Mouse (Mus musculus) hindbrain, embryonic 14.5 days (tissue): ENCODE data around the gene Nup155. TPM values are rescaled to one million over a fixed set of nuclear protein-coding genes. Genes with fewer than 3 reads are reported as not detected.

Experiments
- ATAC-seq: fragments of 200-750 bp; cut with Nextera tagmentation; 2 replicates; pipeline ENCODE4 v1.8.0; 2017; ENCODE audit warnings: moderate number of reproducible peaks, mild to moderate bottlenecking, moderate TSS enrichment, moderate library complexity; ENCODE audit not compliant: low FRiP score
- DNase-seq: peaks from one replicate; pipeline ENCODE4 v3.0.0-alpha.2; 2015; ENCODE audit warnings: low spot score
- H3K27ac ChIP-seq: fragments of 300-500 bp; sonication (generic); 2 replicates; pipeline ENCODE4 v1.5.1; 2014; ENCODE audit warnings: mild to moderate bottlenecking, moderate library complexity
- H3K27me3 ChIP-seq: fragments of 300-500 bp; sonication (generic); 2 replicates; pipeline ENCODE4 v1.6.1; 2014; ENCODE audit warnings: mild to moderate bottlenecking, low read length, mixed read lengths; ENCODE audit not compliant: control insufficient read depth, insufficient read depth
- H3K36me3 ChIP-seq: fragments of 300-500 bp; sonication (generic); replicated peaks from 2 replicates; pipeline ENCODE4 v1.6.1; 2014; ENCODE audit not compliant: control insufficient read depth, insufficient read depth
- H3K4me1 ChIP-seq: fragments of 300-500 bp; sonication (generic); replicated peaks from 2 replicates; pipeline ENCODE4 v1.6.1; 2014; ENCODE audit warnings: antibody characterized with exemption, low read length, mixed read lengths; ENCODE audit not compliant: control insufficient read depth, insufficient read depth
- H3K4me2 ChIP-seq: fragments of 300-500 bp; sonication (generic); replicated peaks from 2 replicates; pipeline ENCODE4 v1.6.1; 2014; ENCODE audit warnings: mild to moderate bottlenecking, moderate library complexity
- H3K4me3 ChIP-seq: fragments of 300-500 bp; sonication (generic); replicated peaks from 2 replicates; pipeline ENCODE4 v1.5.1; 2014; ENCODE audit warnings: mild to moderate bottlenecking, low read length
- H3K9ac ChIP-seq: fragments of 300-500 bp; sonication (generic); 2 replicates; pipeline ENCODE4 v1.6.1; 2014
- H3K9me3 ChIP-seq: fragments of 300-500 bp; sonication (generic); 2 replicates; pipeline ENCODE4 v1.6.1; 2016; ENCODE audit warnings: low read length; ENCODE audit not compliant: control insufficient read depth
- WGBS: fragments of 180-500 bp; shearing (Covaris S2); extraction: QIAGEN DNeasy Blood & Tissue Kit; methylation state at CpG from one replicate; pipeline ENCODE4 v1.1.7; 2014; 5-methylcytosine and 5-hydroxymethylcytosine counted together
- polyA plus RNA-seq: library from polyadenylated mRNA; unstranded; fragments of >200 nt; fragmentation: Nextera tagmentation; extraction: Ambion mirVana; gene quantifications from 2 replicates; pipeline ENCODE4 v1.2.1, GENCODE M21; 2014

The Nup155 gene
- polyA plus RNA-seq, 1 experiment from 2014 or later: 12.2 TPM

GRCm38 (mm10) chr15:8168591-8169265 is 59.7 kb downstream of the Nup155 start, which contains the start of gene Cplane1:
Gene Cplane1 (plus strand): TSS chr15:8169106.
- H3K36me3 ChIP-seq: peaks cover 33% of the 10 kb centered on the region
- H3K4me2 ChIP-seq: peak within 1 kb of the TSS; percentile 58
- H3K9me3 ChIP-seq: no peaks in the 10 kb centered on the region
- peaks cover 15% of the 10 kb centered on the region for H3K4me1 ChIP-seq
- H3K27me3 ChIP-seq: no peaks in the 10 kb centered on the region
- peak within 1 kb of the TSS; percentile 100 for H3K9ac ChIP-seq
- WGBS: under 1% methylated on average over 40 of the region's 47 CpGs
- H3K27ac ChIP-seq: peak within 1 kb of the TSS; percentile 95
- peak within 1 kb of the TSS; percentile 99 for H3K4me3 ChIP-seq
- DNase-seq (peak; percentile 98), ATAC-seq (peak; percentile 99)

GRCm38 (mm10) chr15:8169266-8169746 is 60.2 kb downstream of the Nup155 start:
- ATAC-seq (peak; percentile 86), DNase-seq (peak; percentile 65)
- Histone ChIP-seq H3K4me3 (peak overlapping the region; percentile 99), H3K4me1 (peaks cover 15% of the 10 kb centered on the region), H3K27me3 (no peaks in the 10 kb centered on the region), H3K4me2 (peak overlapping the region; percentile 58), H3K36me3 (peaks cover 39% of the 10 kb centered on the region), H3K9me3 (no peaks in the 10 kb centered on the region), H3K27ac (peak overlapping the region; percentile 95), H3K9ac (peak overlapping the region; percentile 100)
- under 1% methylated on average over 25 of the region's 25 CpGs for WGBS

- Histone ChIP-seq H3K9ac (no peak overlapping the region), H3K27me3 (no peaks in the 10 kb centered on the region), H3K4me3 (no peak overlapping the region), H3K4me2 (no peak overlapping the region), H3K4me1 (no peaks in the 10 kb centered on the region), H3K9me3 (no peaks in the 10 kb centered on the region), H3K36me3 (peaks cover 92% of the 10 kb centered on the region), H3K27ac (no peak overlapping the region)
- ATAC-seq (no peak), DNase-seq (no peak)
- 94% methylated on average over 3 of the region's 3 CpGs for WGBS
Observed at GRCm38 (mm10) chr15:8189563-8189962, 80.5 kb downstream of the Nup155 start.

GRCm38 (mm10) chr15:8190435-8190834 is 81.4 kb downstream of the Nup155 start:
- H3K27ac ChIP-seq: no peak overlapping the region
- H3K9me3 ChIP-seq: no peaks in the 10 kb centered on the region
- H3K9ac ChIP-seq: no peak overlapping the region
- WGBS: 96% methylated on average over 3 of the region's 3 CpGs
- no peak overlapping the region for H3K4me2 ChIP-seq
- ATAC-seq: no peak
- no peak for DNase-seq
- H3K4me3 ChIP-seq: no peak overlapping the region
- H3K27me3 ChIP-seq: no peaks in the 10 kb centered on the region
- no peaks in the 10 kb centered on the region for H3K4me1 ChIP-seq
- H3K36me3 ChIP-seq: peaks cover 93% of the 10 kb centered on the region

DNA sequence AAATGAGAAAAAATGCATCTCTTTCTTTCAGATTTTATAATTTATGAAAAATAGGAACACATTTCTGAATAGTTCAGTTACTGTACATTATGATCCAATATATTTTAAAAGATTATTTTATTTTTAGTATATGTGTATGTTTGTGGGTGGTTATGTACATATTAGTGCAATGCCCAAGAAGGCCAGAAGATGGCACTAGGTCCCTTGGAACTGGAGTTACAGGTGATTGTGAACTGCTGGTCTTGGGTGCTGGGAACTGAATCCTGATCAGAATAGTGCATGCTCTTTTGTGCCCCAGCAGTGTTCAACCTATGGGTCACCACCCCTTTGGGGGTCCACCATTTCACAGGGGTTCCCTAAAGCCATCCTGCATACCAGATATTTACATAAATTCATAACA is 91.2 kb downstream of the Nup155 start:
- no peaks in the 10 kb centered on the region for H3K27me3 ChIP-seq
- no peak overlapping the region for H3K27ac ChIP-seq
- ATAC-seq (no peak), DNase-seq (no peak)
- H3K4me1 ChIP-seq: no peaks in the 10 kb centered on the region
- H3K4me2 ChIP-seq: no peak overlapping the region
- H3K9me3 ChIP-seq: no peaks in the 10 kb centered on the region
- no peak overlapping the region for H3K9ac ChIP-seq
- H3K4me3 ChIP-seq: no peak overlapping the region
- H3K36me3 ChIP-seq: peaks cover 84% of the 10 kb centered on the region

- H3K9ac ChIP-seq: no peak overlapping the region
- ATAC-seq (no peak), DNase-seq (no peak)
- H3K4me2 ChIP-seq: no peak overlapping the region
- H3K4me3 ChIP-seq: no peak overlapping the region
- no peaks in the 10 kb centered on the region for H3K9me3 ChIP-seq
- peaks cover 84% of the 10 kb centered on the region for H3K36me3 ChIP-seq
- H3K27ac ChIP-seq: no peak overlapping the region
- 94% methylated on average over 6 of the region's 6 CpGs for WGBS
- H3K27me3 ChIP-seq: no peaks in the 10 kb centered on the region
- H3K4me1 ChIP-seq: no peaks in the 10 kb centered on the region
Observed at GRCm38 (mm10) chr15:8208362-8208761, 99.3 kb downstream of the Nup155 start.

Other genes with a start within 250 kb of the Nup155 start
- 59.8 and 64.7 TPM in 2 replicates for gene Wdr70, start 10.1 kb upstream of the Nup155 start, polyA plus RNA-seq
- 18.0 and 24.5 TPM in 2 replicates for gene Cplane1, start 59.8 kb downstream of the Nup155 start, polyA plus RNA-seq